Mouse (Mus musculus) cerebellum, adult 11 months (tissue): ENCODE measurements around the gene Eva1c.

Experiments
- DNase-seq: peaks from one replicate; pipeline ENCODE4 v3.0.0; 2022

Eva1c gene

GRCm38 (mm10) chr16:90827498-90827897 is 979 bp downstream of the Eva1c start:
- no peak for DNase-seq

GRCm38 (mm10) chr16:90829136-90829535 is 2.6 kb downstream of the Eva1c start:
- no peak for DNase-seq

GRCm38 (mm10) chr16:90829894-90830685 is 3.6 kb downstream of the Eva1c start:
- DNase-seq: peak; percentile 90

- peak; percentile 84 for DNase-seq
These were observed 4.3 kb downstream of the Eva1c start for GRCm38 (mm10) chr16:90830686-90831439.

GRCm38 (mm10) chr16:90831676-90832075 is 5.2 kb downstream of the Eva1c start:
- DNase-seq: peak; percentile 37

- DNase-seq: no peak
These were observed 6.0 kb downstream of the Eva1c start for GRCm38 (mm10) chr16:90832495-90832894.

GRCm38 (mm10) chr16:90833041-90833791 is 6.7 kb downstream of the Eva1c start:
- DNase-seq: no peak

DNA sequence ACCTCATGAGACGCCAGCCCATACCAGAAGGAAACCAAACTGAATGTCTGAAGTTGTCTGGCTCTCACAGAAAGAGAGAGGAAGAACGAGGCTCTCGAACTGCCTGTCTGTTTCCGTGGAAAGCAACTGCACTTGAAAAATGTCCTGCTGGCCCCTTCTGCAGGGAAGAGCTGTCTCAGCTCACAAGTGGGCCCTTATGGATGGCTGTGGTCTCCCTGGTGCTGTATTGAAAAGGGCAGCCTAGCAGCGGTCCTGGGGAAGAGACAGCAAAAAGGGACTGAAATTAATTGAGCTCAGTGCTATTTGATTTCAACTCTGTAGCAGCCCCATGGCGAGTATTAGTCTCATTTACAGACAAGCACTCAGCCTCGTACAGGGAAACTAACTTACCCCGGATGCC is 10.9 kb downstream of the Eva1c start:
- DNase-seq: no peak

DNA sequence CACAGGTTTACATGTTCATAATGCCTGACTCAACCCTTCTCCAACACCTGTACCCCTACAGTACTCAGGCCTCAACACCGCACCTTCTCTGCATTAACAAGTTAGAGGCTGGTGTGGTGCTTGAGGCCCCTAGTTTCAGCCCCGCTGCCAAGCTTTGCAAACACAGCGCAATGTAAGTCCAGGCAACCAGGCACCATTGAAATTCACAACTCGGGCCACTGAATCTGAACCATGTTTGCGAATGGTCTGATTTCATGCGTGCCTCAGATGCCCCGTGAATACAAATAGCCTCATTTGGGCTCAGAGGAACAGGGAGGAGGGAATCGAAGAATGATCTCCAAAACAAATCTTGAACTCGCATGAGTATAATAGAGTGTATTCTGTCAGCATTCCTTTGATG is 15.6 kb downstream of the Eva1c start:
- DNase-seq: no peak

GRCm38 (mm10) chr16:90845038-90845437 is 18.5 kb downstream of the Eva1c start:
- DNase-seq: no peak

GRCm38 (mm10) chr16:90845591-90845990 is 19.1 kb downstream of the Eva1c start:
- DNase-seq: no peak

- DNase-seq: no peak
These were observed 22.2 kb downstream of the Eva1c start for GRCm38 (mm10) chr16:90848697-90849096.

DNA sequence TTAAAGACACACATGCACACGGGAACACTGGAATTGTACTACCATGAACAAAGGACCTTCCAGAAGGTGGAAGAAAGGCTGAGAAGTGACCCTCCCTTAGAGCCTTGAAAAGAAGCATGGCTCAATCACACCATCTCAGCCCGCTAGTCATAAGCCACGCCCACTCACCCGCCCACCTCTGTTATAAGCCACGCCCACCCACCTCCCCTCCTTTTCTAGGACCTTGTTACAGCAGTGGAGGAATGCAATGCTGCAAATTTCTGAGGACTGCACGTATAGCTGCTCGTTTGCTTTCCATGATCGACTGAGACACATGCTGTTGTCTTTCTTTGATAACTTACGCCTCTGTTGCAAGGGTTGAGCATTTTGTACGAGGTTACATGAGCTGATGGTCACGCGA is 22.7 kb downstream of the Eva1c start:
- DNase-seq: no peak

DNA sequence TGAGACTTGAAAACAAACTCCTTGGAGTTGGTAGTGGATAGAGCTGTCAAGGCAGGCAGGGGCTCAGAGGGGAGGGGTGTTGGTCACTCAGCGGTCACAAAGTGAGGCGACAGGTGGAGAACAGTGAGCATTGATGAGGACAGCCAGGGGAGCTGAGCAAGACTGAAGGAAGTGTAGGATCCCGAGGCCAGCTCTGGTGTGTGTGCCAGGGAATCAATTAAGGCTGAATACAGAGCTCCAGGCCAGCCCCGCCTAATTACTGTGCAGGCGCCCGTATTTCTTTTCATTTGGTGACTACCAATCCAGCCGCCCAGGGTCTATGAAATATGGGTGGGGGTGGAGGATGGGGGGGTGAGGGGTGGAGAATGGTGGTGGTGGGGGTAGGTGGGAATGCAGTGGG is 24.4 kb downstream of the Eva1c start:
- no peak for DNase-seq

- no peak for DNase-seq
These were observed 25.3 kb downstream of the Eva1c start for GRCm38 (mm10) chr16:90851621-90852334.

GRCm38 (mm10) chr16:90856552-90857200 is 30.2 kb downstream of the Eva1c start:
- DNase-seq: no peak

- no peak for DNase-seq
These were observed 31.7 kb downstream of the Eva1c start for GRCm38 (mm10) chr16:90858206-90858605.

- DNase-seq: no peak
These were observed 36.5 kb downstream of the Eva1c start for GRCm38 (mm10) chr16:90863036-90863435.

- no peak for DNase-seq
These were observed 37.0 kb downstream of the Eva1c start for GRCm38 (mm10) chr16:90863468-90864046.

DNA sequence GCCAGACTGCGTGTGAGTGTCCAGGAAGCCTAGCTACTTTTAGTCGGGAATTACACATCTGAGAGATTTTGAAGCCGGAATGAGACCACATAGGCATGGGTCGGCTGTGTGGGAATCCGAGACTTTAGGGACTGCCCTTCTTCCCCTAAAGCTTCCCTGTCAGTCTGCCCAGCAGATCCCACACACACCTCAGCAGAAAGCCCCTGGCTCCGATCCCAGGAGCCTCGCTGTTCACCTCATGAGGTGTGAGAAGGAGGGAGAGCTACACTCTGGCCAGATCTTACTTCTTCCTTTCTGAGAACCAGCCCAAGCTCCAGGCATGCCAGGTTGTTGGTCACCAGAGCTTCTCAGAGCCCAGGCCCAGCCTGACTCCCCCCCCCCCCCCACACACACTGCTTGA is 38.2 kb downstream of the Eva1c start:
- DNase-seq: peak; percentile 26

DNA sequence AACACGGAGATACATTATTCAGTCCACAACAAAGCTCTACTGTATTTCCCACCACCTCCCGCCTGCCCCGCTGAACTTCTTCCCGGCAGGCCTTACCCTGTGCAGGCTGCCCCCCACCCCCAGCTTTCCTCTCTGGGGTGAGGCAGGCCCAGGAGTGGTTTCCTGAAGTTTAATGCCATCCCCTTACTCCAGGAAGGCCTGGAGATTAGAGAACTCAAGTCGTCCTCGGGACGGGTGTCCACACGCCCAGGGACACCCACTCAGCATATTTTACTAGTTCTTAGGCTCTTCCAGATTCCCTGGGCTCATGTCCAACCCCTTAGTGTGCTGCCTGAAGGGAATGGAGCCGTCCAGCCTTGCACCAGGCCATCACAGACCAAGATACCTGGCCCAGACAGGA is 39.1 kb downstream of the Eva1c start:
- no peak for DNase-seq

DNA sequence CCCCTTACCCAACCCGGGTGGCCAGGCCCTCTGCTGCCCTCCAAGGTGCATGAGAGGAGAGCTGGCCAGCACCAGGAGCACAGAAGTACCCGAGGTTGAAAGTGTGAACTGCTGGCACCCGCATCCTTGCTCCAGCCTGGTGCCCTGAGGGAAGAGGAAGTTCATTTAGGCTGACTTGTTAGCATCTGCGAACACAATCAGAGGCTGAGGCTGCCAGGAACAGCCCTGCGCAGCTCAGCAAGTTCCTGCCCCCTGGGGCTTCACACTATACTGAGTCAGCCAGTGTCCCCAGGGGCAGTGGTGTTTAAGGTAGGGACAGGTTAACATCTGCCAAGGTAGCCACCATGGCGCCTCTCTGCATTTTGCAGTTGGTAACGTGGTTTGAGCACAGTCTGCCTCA is 41.6 kb downstream of the Eva1c start:
- no peak for DNase-seq
